Mouse (Mus musculus): Measurements from ENCODE around the gene Dctpp1. TPM values are rescaled to one million over a fixed set of nuclear protein-coding genes. Genes with fewer than 3 reads are reported as not detected.

The Dctpp1 gene
- polyA plus RNA-seq, 2 experiments, result 62.2 to 104 TPM

DNA sequence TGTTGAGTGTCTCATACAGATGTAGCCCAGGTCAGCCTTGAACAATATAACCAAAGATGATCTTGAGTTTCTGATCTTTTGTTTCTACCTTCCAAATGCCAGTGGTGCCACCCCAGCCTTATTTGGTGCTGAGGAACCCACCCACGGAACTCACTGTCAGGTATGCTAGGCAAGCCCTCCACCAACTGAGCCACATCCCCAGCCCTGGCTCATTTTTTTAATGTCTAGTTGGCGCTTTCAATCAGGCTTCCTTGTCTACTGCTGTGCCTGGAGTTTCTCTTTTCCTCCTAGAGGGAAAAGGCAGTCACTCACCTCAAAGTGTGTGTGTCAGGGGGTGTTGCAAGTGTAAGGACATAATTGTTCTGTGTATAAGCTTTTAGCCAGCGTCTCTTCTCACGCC lies 10.6 kb upstream of the Dctpp1 start:
- no peak overlapping the region for H3K9ac ChIP-seq (replicated peaks)
- DNase-seq (ENCODE audit: low read depth in 3 of 3, low spot score in 3 of 3) (no peak), ATAC-seq (ENCODE audit: insufficient read depth) (no peak)
- H3K27me3 ChIP-seq (ENCODE audit: control insufficient read depth, insufficient read depth, low read length), result no peaks in the 10 kb centered on the region
- no peak for TF ChIP-seq CTCF (IDR thresholded peaks at IDR 0.05; ENCODE audit: low read depth)
- TF ChIP-seq EP300 (IDR thresholded peaks at IDR 0.05; ENCODE audit: low read depth), result no peak
- 83% methylated on average over 4 of the region's 4 CpGs for WGBS (ENCODE audit: insufficient replicate concordance)
- H3K4me3 ChIP-seq (ENCODE audit: insufficient read depth in 1 of 2, low read depth in 2 of 2, low read length in 2 of 2), result no peak overlapping the region; a peak in 1 of 4 replicates
- peaks cover 6 to 19% of the 10 kb centered on the region in 2 experiments for H3K4me1 ChIP-seq (replicated peaks; ENCODE audit: control insufficient read depth in 2 of 2, insufficient read depth in 2 of 2, low read length in 1 of 2)
- H3K9me3 ChIP-seq (ENCODE audit: control insufficient read depth, low read length), result no peaks in the 10 kb centered on the region
- no peak overlapping the region for H3K27ac ChIP-seq
- peaks cover 8% of the 10 kb centered on the region for H3K36me3 ChIP-seq (replicated peaks; ENCODE audit: control insufficient read depth, insufficient read depth, low read depth)
- H3K4me2 ChIP-seq (ENCODE audit: low read depth), result peak overlapping the region; percentile 93

DNA sequence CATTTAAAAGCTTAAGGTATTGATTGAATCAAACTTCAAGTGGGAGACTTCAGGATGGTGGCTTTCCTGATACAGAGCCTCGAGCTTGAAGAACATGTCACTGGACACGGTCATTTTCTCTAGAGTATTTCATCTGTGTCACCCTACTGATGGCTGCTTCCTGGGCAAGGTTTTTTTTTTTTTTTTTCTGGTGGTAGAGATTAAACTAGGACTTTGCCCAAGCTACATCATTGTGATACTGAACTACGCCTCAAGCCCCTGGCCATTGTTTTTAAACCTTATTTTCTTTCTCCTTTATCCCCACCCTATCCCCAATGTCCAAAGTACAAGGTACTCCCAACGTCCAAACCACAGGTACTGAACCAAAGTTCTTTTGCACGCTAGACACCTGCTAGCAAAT lies 10.2 kb upstream of the Dctpp1 start:
- ATAC-seq (ENCODE audit: insufficient read depth), result no peak
- Histone ChIP-seq H3K9me3 (ENCODE audit: control insufficient read depth, low read length) (no peaks in the 10 kb centered on the region), H3K4me1 (replicated peaks; ENCODE audit: control insufficient read depth in 2 of 2, insufficient read depth in 2 of 2, low read length in 1 of 2) (peaks cover 6 to 19% of the 10 kb centered on the region in 2 experiments), H3K36me3 (replicated peaks; ENCODE audit: control insufficient read depth, insufficient read depth, low read depth) (peaks cover 8% of the 10 kb centered on the region), H3K4me2 (ENCODE audit: low read depth) (peak overlapping the region; percentile 93; the same call in 1 of the 2 replicates), H3K4me3 (ENCODE audit: insufficient read depth in 1 of 2, low read depth in 2 of 2, low read length in 2 of 2) (no peak overlapping the region), H3K27ac (no peak overlapping the region), H3K9ac (replicated peaks) (no peak overlapping the region), H3K27me3 (ENCODE audit: control insufficient read depth, insufficient read depth, low read length) (no peaks in the 10 kb centered on the region)
- TF ChIP-seq EP300 (IDR thresholded peaks at IDR 0.05; ENCODE audit: low read depth) (no peak), CTCF (IDR thresholded peaks at IDR 0.05; ENCODE audit: low read depth) (no peak)
- no peak for DNase-seq (ENCODE audit: low read depth in 3 of 3, low spot score in 3 of 3)
- 61% methylated on average over 5 of the region's 5 CpGs for WGBS (ENCODE audit: insufficient replicate concordance)

DNA sequence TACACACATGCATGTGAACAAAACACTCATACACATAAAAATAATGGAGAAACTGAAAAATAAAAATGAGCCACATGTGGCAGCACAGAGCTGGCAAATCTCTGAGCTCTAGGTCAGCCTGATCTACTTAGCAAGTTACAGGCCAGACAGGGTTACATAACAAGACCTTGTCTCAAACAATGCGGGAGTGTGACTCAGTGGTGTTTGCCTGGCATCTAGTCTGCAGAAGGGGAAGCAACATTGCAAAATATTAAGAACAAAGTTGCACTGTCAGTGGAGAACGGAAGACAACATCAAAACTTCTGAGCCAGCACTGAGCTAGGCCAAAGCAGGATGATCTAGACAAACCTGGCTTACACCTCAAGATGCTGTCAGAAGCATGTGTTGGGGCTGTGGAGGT lies 9.7 kb upstream of the Dctpp1 start:
- no peak overlapping the region for H3K27ac ChIP-seq
- ATAC-seq (ENCODE audit: insufficient read depth), result no peak
- no peak overlapping the region for H3K9ac ChIP-seq (replicated peaks)

GRCm38 (mm10) chr7:127263526-127263925 lies 3.0 kb upstream of the Dctpp1 start:
- 88% methylated on average over 3 of the region's 3 CpGs for whole genome bisulfite sequencing (ENCODE audit: insufficient replicate concordance)
- H3K4me3 ChIP-seq (ENCODE audit: insufficient read depth in 1 of 2, low read depth in 2 of 2, low read length in 2 of 2), result no peak overlapping the region
- no peak for ATAC-seq (ENCODE audit: insufficient read depth)

More for the DNA sequence above, 9.7 kb upstream of the Dctpp1 start:
- Histone ChIP-seq H3K9me3 (ENCODE audit: control insufficient read depth, low read length) (no peaks in the 10 kb centered on the region), H3K4me3 (ENCODE audit: insufficient read depth in 1 of 2, low read depth in 2 of 2, low read length in 2 of 2) (no peak overlapping the region), H3K4me1 (replicated peaks; ENCODE audit: control insufficient read depth in 2 of 2, insufficient read depth in 2 of 2, low read length in 1 of 2) (peaks cover 6 to 19% of the 10 kb centered on the region in 2 experiments), H3K27me3 (ENCODE audit: control insufficient read depth, insufficient read depth, low read length) (no peaks in the 10 kb centered on the region), H3K4me2 (ENCODE audit: low read depth) (no peak overlapping the region), H3K36me3 (replicated peaks; ENCODE audit: control insufficient read depth, insufficient read depth, low read depth) (peaks cover 8% of the 10 kb centered on the region)
- no peak for TF ChIP-seq CTCF (IDR thresholded peaks at IDR 0.05; ENCODE audit: low read depth)
- no peak for TF ChIP-seq EP300 (IDR thresholded peaks at IDR 0.05; ENCODE audit: low read depth)
- DNase-seq (ENCODE audit: low read depth in 3 of 3, low spot score in 3 of 3), result no peak
- WGBS (ENCODE audit: insufficient replicate concordance), result 63% methylated on average over 2 of the region's 2 CpGs

DNA sequence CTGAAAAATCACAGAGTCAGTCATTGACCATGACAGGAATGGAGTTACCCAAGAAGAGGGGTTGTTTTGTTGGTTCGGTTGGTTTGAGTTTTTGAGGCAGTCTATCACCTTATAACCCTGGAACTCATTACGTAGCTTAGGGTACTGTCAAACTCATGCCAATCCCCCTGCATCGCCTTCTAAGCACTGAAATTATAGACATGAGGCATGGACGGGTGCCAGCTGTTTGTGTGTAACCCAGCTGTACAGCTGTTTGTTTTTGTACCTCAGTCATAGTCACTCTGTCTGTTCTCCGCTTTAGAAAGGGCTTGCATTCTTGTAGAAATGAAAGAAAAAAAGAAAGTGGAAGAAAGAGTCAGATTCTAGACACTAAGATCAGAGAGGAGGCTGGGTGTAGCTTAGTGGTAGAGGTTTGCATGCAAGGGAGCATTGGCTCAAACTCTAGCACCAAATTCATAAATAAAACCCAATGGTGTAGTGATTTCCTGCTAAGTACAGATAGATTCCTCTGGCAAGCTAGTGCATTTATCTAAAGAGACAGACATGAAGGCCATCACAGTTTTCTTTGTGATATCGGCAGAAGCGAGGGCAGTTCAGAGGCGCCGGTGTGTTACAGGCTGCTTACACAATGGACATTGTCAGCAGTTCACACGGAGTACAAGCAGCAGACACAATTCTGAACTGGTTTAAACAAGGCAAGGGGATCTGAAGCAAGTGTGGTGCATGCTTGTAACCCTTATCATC lies 1.9 kb upstream of the Dctpp1 start:
- Histone ChIP-seq H3K27ac (no peak overlapping the region), H3K27me3 (ENCODE audit: control insufficient read depth, insufficient read depth, low read length) (no peaks in the 10 kb centered on the region), H3K9ac (replicated peaks) (0 out of 2 replicates have a peak overlapping the region, but pooled peaks have one; percentile 3), H3K4me3 (ENCODE audit: insufficient read depth in 1 of 2, low read depth in 2 of 2, low read length in 2 of 2) (no peak overlapping the region), H3K4me1 (replicated peaks; ENCODE audit: control insufficient read depth in 2 of 2, insufficient read depth in 2 of 2, low read length in 1 of 2) (peaks cover 22 to 24% of the 10 kb centered on the region in 2 experiments), H3K9me3 (ENCODE audit: control insufficient read depth, low read length) (no peaks in the 10 kb centered on the region), H3K36me3 (replicated peaks; ENCODE audit: control insufficient read depth, insufficient read depth, low read depth) (no peaks in the 10 kb centered on the region), H3K4me2 (ENCODE audit: low read depth) (peak overlapping the region; percentile 24; the same call in 1 of the 2 replicates)
- DNase-seq (ENCODE audit: low read depth in 3 of 3, low spot score in 3 of 3) (no peak), ATAC-seq (ENCODE audit: insufficient read depth) (no peak)
- WGBS (ENCODE audit: insufficient replicate concordance), result 37% methylated on average over 10 of the region's 10 CpGs
- TF ChIP-seq CTCF (IDR thresholded peaks at IDR 0.05; ENCODE audit: low read depth) (no peak), EP300 (IDR thresholded peaks at IDR 0.05; ENCODE audit: low read depth) (peak; percentile 49)

More at GRCm38 (mm10) chr7:127263526-127263925, 3.0 kb upstream of the Dctpp1 start:
- Histone ChIP-seq H3K4me2 (ENCODE audit: low read depth) (no peak overlapping the region), H3K9me3 (ENCODE audit: control insufficient read depth, low read length) (no peaks in the 10 kb centered on the region), H3K27me3 (ENCODE audit: control insufficient read depth, insufficient read depth, low read length) (no peaks in the 10 kb centered on the region), H3K4me1 (replicated peaks; ENCODE audit: control insufficient read depth in 2 of 2, insufficient read depth in 2 of 2, low read length in 1 of 2) (peaks cover 22 to 24% of the 10 kb centered on the region in 2 experiments), H3K9ac (replicated peaks) (no peak overlapping the region), H3K36me3 (replicated peaks; ENCODE audit: control insufficient read depth, insufficient read depth, low read depth) (no peaks in the 10 kb centered on the region), H3K27ac (no peak overlapping the region)
- no peak for TF ChIP-seq CTCF (IDR thresholded peaks at IDR 0.05; ENCODE audit: low read depth)
- no peak for TF ChIP-seq EP300 (IDR thresholded peaks at IDR 0.05; ENCODE audit: low read depth)
- no peak for DNase-seq (ENCODE audit: low read depth in 3 of 3, low spot score in 3 of 3)
